9 mouse cellular contexts compared by ENCODE assay signal in the genomic region with DNA sequence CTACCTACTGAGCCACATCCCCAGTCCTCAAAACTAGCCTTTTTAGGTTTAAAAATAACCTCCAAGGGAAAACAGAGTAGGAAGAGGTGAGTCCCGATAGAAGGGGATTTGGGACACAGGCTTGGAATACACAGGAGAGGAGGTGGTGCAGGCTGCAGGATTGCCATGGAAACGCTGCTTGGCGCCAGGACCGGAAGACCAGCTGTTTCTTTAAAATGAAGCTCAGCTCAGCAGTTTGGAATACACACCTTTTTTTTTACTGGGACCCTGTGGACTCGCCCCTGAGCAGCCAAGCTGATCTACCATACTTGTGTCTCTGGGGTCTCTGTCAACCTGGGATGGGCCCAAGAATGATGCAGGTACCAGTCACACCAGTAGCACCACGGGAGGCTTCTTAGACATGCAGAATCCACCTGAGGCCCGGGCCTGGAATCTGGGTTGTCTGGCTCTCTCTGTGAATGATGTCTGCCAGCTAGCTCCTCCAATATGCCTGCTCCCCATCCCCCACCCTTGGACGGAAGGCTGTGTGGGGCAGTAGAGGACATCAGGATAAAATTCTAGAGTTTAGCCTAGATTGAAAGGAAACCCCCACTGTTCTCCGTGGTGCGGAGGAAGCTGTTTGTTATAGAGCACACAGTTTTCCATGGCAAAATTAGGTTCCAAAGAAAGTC. TPM values are rescaled to one million over a fixed set of nuclear protein-coding genes. Genes with fewer than 3 reads are reported as not detected.
DNase-seq lines count a peak whose midpoint lies in the region; ATAC-seq and TF ChIP-seq lines count a peak whose summit lies in the region.
"Had no signal": no experiment of that assay in that cellular context is flagged by ENCODE, and none has a peak within 500 bp of the region (broad histone marks: within the 10 kb centered on the region; RNA-seq: fewer than 3 reads in every experiment).

No protein-coding gene starts in this region.

- no peak for ATAC-seq in hindbrain, embryonic 14.5 days (ENCODE audit: low FRiP score)
- ATAC-seq in limb, embryonic 14.5 days (ENCODE audit: low FRiP score, low read depth): peak; percentile 42; the same call in 1 of the 2 replicates

- H3K4me2 ChIP-seq in hindbrain, embryonic 14.5 days (replicated peaks): no peak overlapping the region
- H3K4me2 ChIP-seq in limb, embryonic 14.5 days (replicated peaks; ENCODE audit: low read depth, low read length, severe bottlenecking): no peak overlapping the region; the same call in 1 of the 2 replicates
- H3K4me2 ChIP-seq: midbrain, embryonic 12.5 days had no signal

- H3K4me1 ChIP-seq in hindbrain, embryonic 14.5 days (replicated peaks; ENCODE audit: control insufficient read depth, insufficient read depth, low read length): peaks cover 17% of the 10 kb centered on the region
- peaks cover 8% of the 10 kb centered on the region for H3K4me1 ChIP-seq in limb, embryonic 14.5 days (ENCODE audit: control insufficient read depth, insufficient read depth, low read length)

- no peak overlapping the region for H3K4me3 ChIP-seq in hindbrain, embryonic 14.5 days (replicated peaks; ENCODE audit: low read length)
- no peak overlapping the region for H3K4me3 ChIP-seq in limb, embryonic 14.5 days (replicated peaks; ENCODE audit: low read length)
- H3K4me3 ChIP-seq: midbrain, embryonic 12.5 days had no signal

- no peak overlapping the region for H3K9ac ChIP-seq in hindbrain, embryonic 14.5 days
- no peak overlapping the region for H3K9ac ChIP-seq in limb, embryonic 14.5 days (ENCODE audit: low read depth, low read length, severe bottlenecking)
- H3K9ac ChIP-seq: midbrain, embryonic 12.5 days had no signal

- H3K27me3 ChIP-seq in hindbrain, embryonic 14.5 days (ENCODE audit: control insufficient read depth, insufficient read depth, low read length): no peaks in the 10 kb centered on the region
- no peaks in the 10 kb centered on the region for H3K27me3 ChIP-seq in limb, embryonic 14.5 days (ENCODE audit: control insufficient read depth, insufficient read depth, low read length)

- no peaks in the 10 kb centered on the region for H3K9me3 ChIP-seq in hindbrain, embryonic 14.5 days (ENCODE audit: control insufficient read depth, low read length)
- no peaks in the 10 kb centered on the region for H3K9me3 ChIP-seq in limb, embryonic 14.5 days (ENCODE audit: control insufficient read depth, low read length)
- H3K9me3 ChIP-seq: midbrain, embryonic 12.5 days had no signal

- no peaks in the 10 kb centered on the region for H3K36me3 ChIP-seq in hindbrain, embryonic 14.5 days (replicated peaks; ENCODE audit: control insufficient read depth, insufficient read depth)
- H3K36me3 ChIP-seq in limb, embryonic 14.5 days (ENCODE audit: control insufficient read depth, insufficient read depth, low read length): no peaks in the 10 kb centered on the region
- H3K36me3 ChIP-seq: midbrain, embryonic 12.5 days had no signal

- TF ChIP-seq POLR2A in limb, embryonic 14.5 days (IDR thresholded peaks at IDR 0.05; ENCODE audit: borderline replicate concordance, extremely low read depth, insufficient read depth, insufficient read length): no peak

- peak overlapping the region; percentile 41 for H3K27ac ChIP-seq in hindbrain, embryonic 14.5 days
- no peak overlapping the region for H3K27ac ChIP-seq in limb, embryonic 14.5 days (replicated peaks; ENCODE audit: low read depth, low read length)
- H3K27ac ChIP-seq: midbrain, embryonic 12.5 days had no signal

- DNase-seq in ZHBTc4 (ENCODE audit: low read depth, low spot score): peak; percentile 21
- DNase-seq in cerebellum, postnatal 25 days: peak; percentile 62 to 73
- DNase-seq in hindbrain, embryonic 14.5 days (ENCODE audit: low spot score): peak; percentile 48
- DNase-seq in limb, embryonic 14.5 days (ENCODE audit: low spot score): peak; percentile 22
- DNase-seq in urinary bladder, adult 2 months (ENCODE audit: low spot score): no peak
- DNase-seq in spleen, postnatal 36 days (ENCODE audit: low spot score in 2 of 2): no peak
- DNase-seq in heart, postnatal 36 days: no peak
- DNase-seq in embryo, embryonic 10.5 days (ENCODE audit: low spot score): no peak

- intact Hi-C loops in heart, postnatal 36 days (cut with DNase I): no loop called here

- WGBS in hindbrain, embryonic 14.5 days: 18% methylated on average over 10 of the region's 10 CpGs
- 15% methylated on average over 10 of the region's 10 CpGs for WGBS in limb, embryonic 14.5 days

RNA-seq across cellular contexts. Expression of gene Syt13, which starts 19.5 kb away (rescaled TPM):
- polyA plus RNA-seq in hindbrain, embryonic 14.5 days (2014; fragmentation: Nextera tagmentation; extraction: Ambion mirVana): 29.7 and 39.8 TPM in 2 replicates
- 11.3 and 11.7 TPM in 2 replicates for polyA plus RNA-seq in limb, embryonic 14.5 days (2012; rRNA removed)
- polyA plus RNA-seq in limb, embryonic 14.5 days (2014; fragmentation: Nextera tagmentation; extraction: Ambion mirVana): 7.8 and 8.4 TPM in 2 replicates
- polyA plus RNA-seq in urinary bladder, adult 2 months (2012; rRNA removed): 0.60 and 0.62 TPM in 2 replicates
- under 1 TPM; 0.24 to 0.28 TPM for total RNA-seq in heart, postnatal 36 days (2021)

Comparison
In these comparisons a context has a peak if more than half of its experiments do, and no peak if none do; other contexts are left out.
1. DNase-seq: peak in ZHBTc4 (single experiment), cerebellum, postnatal 25 days (2 of 2), hindbrain, embryonic 14.5 days (single experiment) and limb, embryonic 14.5 days (single experiment); none in urinary bladder, adult 2 months (single experiment), spleen, postnatal 36 days (0 of 2), heart, postnatal 36 days (0 of 2) and embryo, embryonic 10.5 days (single experiment).